Mouse (Mus musculus) CH12.LX (cell line): ENCODE results near the gene Tfdp2. TPM values are rescaled to one million over a fixed set of nuclear protein-coding genes. Genes with fewer than 3 reads are reported as not detected.
"Not testable (repeated sequence)": the region's sequence is repeated elsewhere in the genome, so short reads cannot be mapped to it uniquely, and the experiment has no call there.

Experiments used
- DNase-seq: peaks from one replicate; pipeline ENCODE4 v3.0.0-alpha.2; 2013; ENCODE audit errors: extremely low read depth
- H3K27ac ChIP-seq: 2 replicates; pipeline ENCODE4 v1.5.1; 2012; ENCODE audit warnings: low read depth, mild to moderate bottlenecking, control low read depth, moderate library complexity; ENCODE audit not compliant: insufficient read depth
- H3K27me3 ChIP-seq: replicated peaks from 2 replicates; pipeline ENCODE3; 2012; ENCODE audit warnings: inconsistent platforms
- H3K36me3 ChIP-seq, 2 experiments: replicated peaks in 1 of 2; 2 replicates each; pipeline versions ENCODE3 to v1.6.1; 2012; ENCODE audit warnings: inconsistent platforms in 1 of 2, low read length in 1 of 2, mild to moderate bottlenecking in 1 of 2, mixed read lengths in 1 of 2, moderate library complexity in 1 of 2; ENCODE audit not compliant: control insufficient read depth in 1 of 2, insufficient read depth in 1 of 2
- H3K4me1 ChIP-seq, 2 experiments: 2 replicates each; pipeline ENCODE4 v1.6.1; 2012; ENCODE audit warnings: inconsistent platforms in 1 of 2, moderate library complexity in 1 of 2; ENCODE audit not compliant: insufficient read depth in 2 of 2, control insufficient read depth in 1 of 2
- H3K4me2 ChIP-seq: 2 replicates; pipeline ENCODE4 v1.6.1; 2012; ENCODE audit warnings: low read depth, mild to moderate bottlenecking, control low read depth; ENCODE audit not compliant: poor library complexity, insufficient read depth, severe bottlenecking
- H3K4me3 ChIP-seq, 3 experiments: fragments of 150-350 bp in 1 of 3; sonication (generic) in 1 of 3; replicated peaks in 1 of 3; 2 replicates each; pipeline versions ENCODE3 to v1.5.1; 2011 to 2012; ENCODE audit warnings: low read depth in 2 of 3, low read length in 2 of 3, mild to moderate bottlenecking in 2 of 3, moderate library complexity in 2 of 3, control low read depth in 1 of 3, improper control_type of control experiment in 1 of 3, inconsistent platforms in 1 of 3, mixed read lengths in 1 of 3; ENCODE audit not compliant: poor library complexity in 1 of 3
- H3K79me2 ChIP-seq: replicated peaks from 2 replicates; pipeline ENCODE4 v1.6.1; 2012; ENCODE audit warnings: mild to moderate bottlenecking, moderate library complexity; ENCODE audit not compliant: control insufficient read depth, poor library complexity, insufficient read depth, severe bottlenecking; ENCODE audit errors: extremely low read depth
- H3K9ac ChIP-seq: 2 replicates; pipeline ENCODE4 v1.6.1; 2012; ENCODE audit warnings: low read depth, mild to moderate bottlenecking, control low read depth, moderate library complexity; ENCODE audit not compliant: insufficient read depth
- H3K9me3 ChIP-seq: replicated peaks from 2 replicates; pipeline ENCODE3; 2012; ENCODE audit warnings: low read length, inconsistent platforms, mixed read lengths
- BHLHE40 ChIP-seq: IDR thresholded peaks from 2 replicates; pipeline ENCODE4 v1.6.1; 2011; ENCODE audit warnings: mild to moderate bottlenecking, low read depth, low read length, improper control_type of control experiment
- CTCF ChIP-seq, 2 experiments: IDR thresholded peaks in 1 of 2; conservative IDR thresholded peaks in 1 of 2; 2 replicates each; pipeline ENCODE4 v1.5.1; 2011 to 2012; ENCODE audit warnings: low read depth in 2 of 2, low read length in 2 of 2, improper control_type of control experiment in 1 of 2, inconsistent platforms in 1 of 2, mild to moderate bottlenecking in 1 of 2, moderate library complexity in 1 of 2
- E2F4 ChIP-seq: IDR thresholded peaks from 2 replicates; pipeline ENCODE4 v1.6.1; 2011; ENCODE audit warnings: low read depth, low read length, improper control_type of control experiment; ENCODE audit not compliant: insufficient replicate concordance
- ELF1 ChIP-seq: IDR thresholded peaks from 2 replicates; pipeline ENCODE4 v1.6.1; 2014; ENCODE audit warnings: low read depth, mild to moderate bottlenecking, inconsistent platforms, low read length, improper control_type of control experiment
- JUN ChIP-seq: IDR thresholded peaks from 2 replicates; pipeline ENCODE4 v1.6.1; 2011; ENCODE audit warnings: low read depth, mild to moderate bottlenecking, low read length, improper control_type of control experiment, moderate library complexity; ENCODE audit not compliant: insufficient read depth
- NELFE ChIP-seq: IDR thresholded peaks from 2 replicates; pipeline ENCODE4 v1.6.1; 2011; ENCODE audit warnings: low read depth, low read length, improper control_type of control experiment
- NRF1 ChIP-seq: IDR thresholded peaks from 2 replicates; pipeline ENCODE4 v1.6.1; 2014; ENCODE audit warnings: low read depth, mild to moderate bottlenecking, inconsistent platforms, low read length, improper control_type of control experiment, moderate library complexity
- POLR2AphosphoS2 ChIP-seq: IDR thresholded peaks from 2 replicates; pipeline ENCODE4 v1.6.1; 2011; ENCODE audit warnings: low read depth, low read length, improper control_type of control experiment
- RAD21 ChIP-seq: IDR thresholded peaks from 2 replicates; pipeline ENCODE4 v1.6.1; 2011; ENCODE audit warnings: low read depth, mild to moderate bottlenecking, low read length, improper control_type of control experiment, moderate library complexity
- SIN3A ChIP-seq: IDR thresholded peaks from 2 replicates; pipeline ENCODE4 v1.6.1; 2012; ENCODE audit warnings: low read length, improper control_type of control experiment, inconsistent platforms
- SMC3 ChIP-seq: IDR thresholded peaks from 2 replicates; pipeline ENCODE4 v1.6.1; 2011; ENCODE audit warnings: low read depth, low read length, improper control_type of control experiment
- ZC3H11A ChIP-seq: IDR thresholded peaks from 2 replicates; pipeline ENCODE4 v1.6.1; 2012; ENCODE audit warnings: low read depth, mild to moderate bottlenecking, inconsistent platforms, low read length, improper control_type of control experiment
- dilution Hi-C: fragments of 300-500 bp; cut with MboI; formaldehyde crosslinking; loops from 2 replicates; pipeline ENCODE4 v1.14.3; 2020; ENCODE audit warnings: low sequenced_read_pairs; ENCODE audit not compliant: extremely low pct_unique_long_range_greater_than_20kb, extremely low pct_ligation_motif_present
- in situ Hi-C: fragments of 300-500 bp; cut with MboI; formaldehyde crosslinking; loops from 3 replicates; pipeline ENCODE4 v1.14.3; 2019; ENCODE audit warnings: low sequenced_read_pairs, low pct_ligation_motif_present, low pct_unique_long_range_greater_than_20kb, mixed read lengths
- polyA plus RNA-seq: library from polyadenylated mRNA; unstranded; fragments of >175 nt; gene quantifications from 2 replicates; pipeline ENCODE4 v1.2.1, GENCODE M21; 2012; ENCODE audit warnings: low read depth; ENCODE audit not compliant: insufficient read length
- total RNA-seq, 2 experiments: library from RNA; depleted of rRNA; stranded (reverse); fragments of 300-350 nt in 1 of 2; fragments of >200 nt in 1 of 2; gene quantifications; 2 replicates each; pipeline ENCODE4 v1.2.3; 2012 to 2014

Tfdp2 gene
- total and polyA plus RNA-seq, 3 experiments = 3.4 to 4.9 (median 4.7) TPM

DNA sequence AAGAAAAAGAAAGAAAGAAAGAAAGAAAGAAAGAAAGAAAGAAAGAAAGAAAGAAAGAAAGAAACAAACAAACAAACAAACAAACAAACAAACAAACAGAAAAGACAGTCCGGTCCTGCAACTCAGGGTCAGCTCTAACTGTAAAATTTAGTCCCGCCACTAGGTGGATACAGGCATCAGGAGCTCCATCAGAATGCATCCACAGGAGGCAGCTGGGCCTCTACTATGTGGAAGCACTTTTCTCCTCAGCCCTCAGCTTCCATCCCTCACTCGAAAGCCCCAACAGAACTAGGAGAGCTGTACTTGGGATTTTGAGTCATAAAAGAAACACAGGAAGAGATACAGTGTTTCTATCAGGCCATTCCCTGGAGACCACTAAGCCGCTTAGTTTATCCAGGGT lies 153.9 kb downstream of the Tfdp2 start:
- Histone ChIP-seq H3K4me3 (no peak overlapping the region), H3K4me1 (peaks cover 0 to 31% of the 10 kb centered on the region in 2 experiments; a peak in 3 of 4 replicates), H3K27ac (no peak overlapping the region), H3K36me3 (peaks cover 0 to 43% of the 10 kb centered on the region in 2 experiments), H3K9me3 (no peaks in the 10 kb centered on the region), H3K79me2 (peaks cover 15% of the 10 kb centered on the region), H3K27me3 (no peaks in the 10 kb centered on the region), H3K9ac (no peak overlapping the region), H3K4me2 (no peak overlapping the region)
- TF ChIP-seq NRF1 = no peak
- TF ChIP-seq SMC3 = peak; percentile 70
- TF ChIP-seq SIN3A = 0 out of 2 replicates have a peak, but pooled peaks have one; percentile 27
- TF ChIP-seq NELFE = no peak
- no peak for TF ChIP-seq ZC3H11A
- TF ChIP-seq ELF1 = no peak
- peak; percentile 72 for TF ChIP-seq RAD21
- no peak for TF ChIP-seq E2F4
- peak; percentile 17 to 74; a peak in 3 of 4 replicates for TF ChIP-seq CTCF (conservative IDR thresholded peaks at IDR 0.05 in 1 of 2, IDR thresholded peaks at IDR 0.05 in 1 of 2; ENCODE audit: low read depth in 2 of 2, low read length in 2 of 2)
- TF ChIP-seq JUN = no peak
- in situ Hi-C loops (loop anchor here (10.0 kb wide), 1 partner anchor 135 kb away; no protein-coding TSS in a partner anchor), dilution Hi-C loops (no loop called here)
- peak; percentile 60 for DNase-seq

DNA sequence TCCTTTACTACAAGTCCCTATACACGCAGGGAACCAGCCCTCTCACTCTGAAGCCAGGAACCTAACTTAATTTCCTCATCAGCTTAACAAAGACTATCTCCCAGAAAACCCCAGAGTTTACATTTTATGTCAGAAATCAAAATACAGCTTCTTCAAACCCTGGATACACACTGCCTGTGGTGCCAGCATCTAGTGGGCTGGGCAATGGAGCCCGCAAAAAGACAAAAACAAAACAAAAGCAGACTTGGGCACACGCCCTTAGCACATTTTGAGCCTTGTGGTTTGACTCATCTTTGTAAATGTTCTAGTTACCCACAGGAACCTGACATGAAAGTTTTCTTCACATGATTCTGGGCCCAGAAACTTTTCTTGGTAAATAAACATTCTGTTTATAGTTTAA lies 154.4 kb downstream of the Tfdp2 start:
- Histone ChIP-seq H3K4me2 (no peak overlapping the region), H3K9me3 (no peaks in the 10 kb centered on the region), H3K36me3 (peaks cover 0 to 41% of the 10 kb centered on the region in 2 experiments), H3K4me1 (peaks cover 0 to 31% of the 10 kb centered on the region in 2 experiments; a peak in 3 of 4 replicates), H3K9ac (no peak overlapping the region), H3K4me3 (no peak overlapping the region), H3K27ac (no peak overlapping the region), H3K79me2 (peaks cover 18% of the 10 kb centered on the region), H3K27me3 (no peaks in the 10 kb centered on the region)
- in situ Hi-C loops (loop anchor here (10.0 kb wide), 1 partner anchor 134 kb away; no protein-coding TSS in a partner anchor), dilution Hi-C loops (no loop called here)
- DNase-seq = no peak
- TF ChIP-seq BHLHE40 (peak; percentile 46), POLR2AphosphoS2 (no peak), JUN (no peak)

DNA sequence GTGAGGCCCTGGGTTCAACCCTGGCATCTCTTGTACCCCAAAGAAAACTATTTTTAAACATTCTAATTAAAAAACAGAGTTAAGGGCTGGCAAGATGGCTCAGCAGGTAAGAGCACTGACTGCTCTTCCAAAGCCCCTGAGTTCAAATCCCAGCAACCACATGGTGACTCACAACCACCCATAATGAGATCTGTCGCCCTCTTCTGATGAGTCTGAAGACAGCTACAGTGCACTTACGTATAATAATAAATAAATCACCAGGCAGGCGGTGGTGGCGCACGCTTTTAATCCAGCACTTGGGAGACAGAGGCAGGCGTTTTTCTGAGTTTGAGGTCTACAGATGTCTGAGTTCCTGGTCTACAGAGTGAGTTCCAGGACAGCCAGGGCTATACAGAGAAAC lies 155.7 kb downstream of the Tfdp2 start:
- H3K36me3 ChIP-seq = peaks cover 0 to 47% of the 10 kb centered on the region in 2 experiments
- H3K4me2 ChIP-seq, H3K9ac ChIP-seq, dilution Hi-C loops, DNase-seq, H3K27ac ChIP-seq, H3K9me3 ChIP-seq, H3K27me3 ChIP-seq, H3K4me3 ChIP-seq: not testable (repeated sequence)
- peaks cover 20% of the 10 kb centered on the region for H3K79me2 ChIP-seq
- H3K4me1 ChIP-seq = peaks cover 0 to 39% of the 10 kb centered on the region in 2 experiments; a peak in 3 of 4 replicates
- in situ Hi-C loops = loop anchor here (10.0 kb wide), 1 partner anchor 133 kb away; no protein-coding TSS in a partner anchor
